Mouse (Mus musculus): ENCODE measurements around the gene Wdr60.
A peak's percentile ranks its signal among the peaks of the same experiment; 100 is the strongest.
"Not testable (repeated sequence)": the region's sequence is repeated elsewhere in the genome, so short reads cannot be mapped to it uniquely, and the experiment has no call there.

Gene Wdr60

GRCm38 (mm10) chr12:116262555-116263341, at the start of gene Wdr60:
Gene Wdr60 (minus strand): TSS chr12:116263022.
- DNase-seq (ENCODE audit: low spot score in 2 of 2): peak; percentile 85 to 91

- DNase-seq (ENCODE audit: low spot score in 2 of 2): no peak
Observed at GRCm38 (mm10) chr12:116308612-116309011, 45.8 kb upstream of the Wdr60 start.

GRCm38 (mm10) chr12:116307870-116308269, 45.0 kb upstream of the Wdr60 start:
- DNase-seq (ENCODE audit: low spot score in 2 of 2): no peak

- DNase-seq (ENCODE audit: low spot score in 2 of 2): no peak
Observed at GRCm38 (mm10) chr12:116306042-116306441, 43.2 kb upstream of the Wdr60 start.

GRCm38 (mm10) chr12:116302181-116302580, 39.4 kb upstream of the Wdr60 start:
- DNase-seq (ENCODE audit: low spot score in 2 of 2): no peak

GRCm38 (mm10) chr12:116299906-116300305, 37.1 kb upstream of the Wdr60 start:
- DNase-seq (ENCODE audit: low spot score in 2 of 2): no peak

GRCm38 (mm10) chr12:116293599-116294292, 30.9 kb upstream of the Wdr60 start:
- DNase-seq (ENCODE audit: low spot score in 2 of 2): peak; percentile 17 to 32

- no peak for DNase-seq (ENCODE audit: low spot score in 2 of 2)
Observed at GRCm38 (mm10) chr12:116293185-116293584, 30.4 kb upstream of the Wdr60 start.

GRCm38 (mm10) chr12:116283511-116283910, 20.7 kb upstream of the Wdr60 start:
- DNase-seq (ENCODE audit: low spot score in 2 of 2): no peak

GRCm38 (mm10) chr12:116282856-116283255, 20.0 kb upstream of the Wdr60 start:
- DNase-seq (ENCODE audit: low spot score in 2 of 2): no peak

GRCm38 (mm10) chr12:116281427-116282281, 18.8 kb upstream of the Wdr60 start:
- DNase-seq (ENCODE audit: low spot score in 2 of 2): peak; percentile 26 to 38

- peak; percentile 100 for DNase-seq (ENCODE audit: low spot score in 2 of 2)
Observed at GRCm38 (mm10) chr12:116280653-116281364, 18.0 kb upstream of the Wdr60 start, which contains the start of gene Esyt2. Gene Esyt2 (plus strand): TSS chr12:116281196.

- DNase-seq (ENCODE audit: low spot score in 2 of 2): no peak
Observed at GRCm38 (mm10) chr12:116280149-116280652, 17.4 kb upstream of the Wdr60 start.

GRCm38 (mm10) chr12:116279181-116279580, 16.4 kb upstream of the Wdr60 start:
- no peak for DNase-seq (ENCODE audit: low spot score in 2 of 2)

GRCm38 (mm10) chr12:116278541-116278940, 15.7 kb upstream of the Wdr60 start:
- no peak for DNase-seq (ENCODE audit: low spot score in 2 of 2)

GRCm38 (mm10) chr12:116276961-116277360, 14.1 kb upstream of the Wdr60 start:
- no peak for DNase-seq (ENCODE audit: low spot score in 2 of 2)

- DNase-seq (ENCODE audit: low spot score in 2 of 2): no peak
Observed at GRCm38 (mm10) chr12:116275631-116276030, 12.8 kb upstream of the Wdr60 start.

GRCm38 (mm10) chr12:116275086-116275485, 12.3 kb upstream of the Wdr60 start, which contains the start of gene Gm11027:
Gene Gm11027 (plus strand): TSS chr12:116275386.
- DNase-seq (ENCODE audit: low spot score in 2 of 2): not testable (repeated sequence)

- no peak for DNase-seq (ENCODE audit: low spot score in 2 of 2)
Observed at GRCm38 (mm10) chr12:116273733-116274132, 10.9 kb upstream of the Wdr60 start.

- DNase-seq (ENCODE audit: low spot score in 2 of 2): no peak
Observed at GRCm38 (mm10) chr12:116271071-116271470, 8.2 kb upstream of the Wdr60 start.

- DNase-seq (ENCODE audit: low spot score in 2 of 2): no peak
Observed at GRCm38 (mm10) chr12:116270538-116270937, 7.7 kb upstream of the Wdr60 start.
